Mouse (Mus musculus) forebrain, embryonic 11.5 days (tissue): Measurements from ENCODE around the gene Baz2b. TPM values are rescaled to one million over a fixed set of nuclear protein-coding genes. Genes with fewer than 3 reads are reported as not detected.

Experiments used
- ATAC-seq: fragments of 200-750 bp; cut with Nextera tagmentation; replicated peaks from 2 replicates; pipeline ENCODE4 v1.8.0; 2017; ENCODE audit warnings: moderate TSS enrichment; ENCODE audit not compliant: low FRiP score
- DNase-seq: peaks from one replicate; pipeline ENCODE4 v3.0.0-alpha.2; 2017; ENCODE audit warnings: low spot score
- H3K27ac ChIP-seq: fragments of 300-500 bp; sonication (generic); 2 replicates; pipeline ENCODE4 v1.5.1; 2014; ENCODE audit warnings: low read depth, low read length
- H3K27me3 ChIP-seq: fragments of 300-500 bp; sonication (generic); 2 replicates; pipeline ENCODE4 v1.6.1; 2014; ENCODE audit warnings: mild to moderate bottlenecking, low read length, mixed read lengths; ENCODE audit not compliant: control insufficient read depth, insufficient read depth
- H3K36me3 ChIP-seq: fragments of 300-500 bp; sonication (generic); 2 replicates; pipeline ENCODE4 v1.6.1; 2014; ENCODE audit warnings: mild to moderate bottlenecking, low read length, moderate library complexity, mixed read lengths; ENCODE audit not compliant: control insufficient read depth, insufficient read depth
- H3K4me1 ChIP-seq: fragments of 300-500 bp; sonication (generic); replicated peaks from 2 replicates; pipeline ENCODE4 v1.6.1; 2014; ENCODE audit warnings: low read length, mixed read lengths; ENCODE audit not compliant: control insufficient read depth, insufficient read depth
- H3K4me2 ChIP-seq: fragments of 300-500 bp; sonication (generic); 2 replicates; pipeline ENCODE4 v1.6.1; 2014; ENCODE audit warnings: low read depth, mild to moderate bottlenecking, low read length, moderate library complexity, mixed read lengths; ENCODE audit not compliant: severe bottlenecking
- H3K4me3 ChIP-seq: fragments of 300-500 bp; sonication (generic); 2 replicates; pipeline ENCODE4 v1.5.1; 2014; ENCODE audit warnings: low read depth, low read length
- H3K9ac ChIP-seq: fragments of 300-500 bp; sonication (generic); 2 replicates; pipeline ENCODE4 v1.6.1; 2014; ENCODE audit warnings: low read length
- H3K9me3 ChIP-seq: fragments of 300-500 bp; sonication (generic); 2 replicates; pipeline ENCODE4 v1.6.1; 2016; ENCODE audit warnings: low read length, mixed read lengths; ENCODE audit not compliant: control insufficient read depth
- WGBS: fragments of 180-500 bp; shearing (Covaris S2); extraction: QIAGEN DNeasy Blood & Tissue Kit; methylation state at CpG from one replicate; pipeline ENCODE4 v1.1.7; 2014; 5-methylcytosine and 5-hydroxymethylcytosine counted together
- polyA plus RNA-seq: library from polyadenylated mRNA; unstranded; fragments of >200 nt; fragmentation: Nextera tagmentation; extraction: Ambion mirVana; gene quantifications from 2 replicates; pipeline ENCODE4 v1.2.1, GENCODE M21; 2014

Gene Baz2b
- polyA plus RNA-seq, 1 experiment from 2014 or later: 84.0 TPM

- Histone ChIP-seq H3K27ac (no peak overlapping the region), H3K27me3 (no peaks in the 10 kb centered on the region), H3K4me3 (no peak overlapping the region), H3K4me1 (no peaks in the 10 kb centered on the region), H3K9me3 (no peaks in the 10 kb centered on the region), H3K4me2 (no peak overlapping the region), H3K9ac (no peak overlapping the region), H3K36me3 (no peaks in the 10 kb centered on the region)
- ATAC-seq: no peak
- WGBS: 92% methylated on average over 5 of the region's 5 CpGs
- no peak for DNase-seq
Measured at GRCm38 (mm10) chr2:59996911-59997310, 212.7 kb downstream of the Baz2b start.

- no peak overlapping the region for H3K4me2 ChIP-seq
- ATAC-seq (no peak), DNase-seq (no peak)
- H3K4me1 ChIP-seq: no peaks in the 10 kb centered on the region; the same call in 1 of the 2 replicates
- H3K27me3 ChIP-seq: no peaks in the 10 kb centered on the region
- H3K4me3 ChIP-seq: no peak overlapping the region
- H3K9me3 ChIP-seq: no peaks in the 10 kb centered on the region
- H3K36me3 ChIP-seq: no peaks in the 10 kb centered on the region
- no peak overlapping the region for H3K9ac ChIP-seq
- no peak overlapping the region for H3K27ac ChIP-seq
- WGBS: 88% methylated on average over 3 of the region's 3 CpGs
Measured at GRCm38 (mm10) chr2:59993190-59993535, 216.5 kb downstream of the Baz2b start.

GRCm38 (mm10) chr2:59992488-59993189, 217.0 kb downstream of the Baz2b start:
- no peak overlapping the region for H3K27ac ChIP-seq
- no peaks in the 10 kb centered on the region for H3K36me3 ChIP-seq
- no peaks in the 10 kb centered on the region for H3K9me3 ChIP-seq
- 72% methylated on average over 10 of the region's 10 CpGs for WGBS
- DNase-seq (no peak), ATAC-seq (no peak)
- H3K27me3 ChIP-seq: no peaks in the 10 kb centered on the region
- no peaks in the 10 kb centered on the region; the same call in 1 of the 2 replicates for H3K4me1 ChIP-seq
- H3K4me2 ChIP-seq: no peak overlapping the region
- no peak overlapping the region for H3K4me3 ChIP-seq
- H3K9ac ChIP-seq: no peak overlapping the region

- Histone ChIP-seq H3K27ac (no peak overlapping the region), H3K9ac (no peak overlapping the region), H3K9me3 (no peaks in the 10 kb centered on the region), H3K4me3 (no peak overlapping the region), H3K27me3 (no peaks in the 10 kb centered on the region), H3K4me2 (no peak overlapping the region), H3K36me3 (no peaks in the 10 kb centered on the region), H3K4me1 (no peaks in the 10 kb centered on the region; the same call in 1 of the 2 replicates)
- DNase-seq (no peak), ATAC-seq (no peak)
Measured at GRCm38 (mm10) chr2:59991775-59992174, 217.9 kb downstream of the Baz2b start.

- no peak overlapping the region for H3K4me3 ChIP-seq
- H3K36me3 ChIP-seq: no peaks in the 10 kb centered on the region
- no peak overlapping the region for H3K27ac ChIP-seq
- H3K4me1 ChIP-seq: no peaks in the 10 kb centered on the region; the same call in 1 of the 2 replicates
- no peak for ATAC-seq
- no peak for DNase-seq
- no peak overlapping the region for H3K9ac ChIP-seq
- H3K9me3 ChIP-seq: no peaks in the 10 kb centered on the region
- no peaks in the 10 kb centered on the region for H3K27me3 ChIP-seq
- H3K4me2 ChIP-seq: no peak overlapping the region
- WGBS: 72% methylated on average over 6 of the region's 6 CpGs
Measured at GRCm38 (mm10) chr2:59987521-59987920, 222.1 kb downstream of the Baz2b start.

- Histone ChIP-seq H3K36me3 (no peaks in the 10 kb centered on the region), H3K4me3 (no peak overlapping the region), H3K27me3 (no peaks in the 10 kb centered on the region), H3K27ac (no peak overlapping the region), H3K9ac (no peak overlapping the region), H3K9me3 (no peaks in the 10 kb centered on the region), H3K4me2 (no peak overlapping the region), H3K4me1 (no peaks in the 10 kb centered on the region)
- no peak for ATAC-seq
- WGBS: 83% methylated on average over 6 of the region's 6 CpGs
- DNase-seq: no peak
Measured at GRCm38 (mm10) chr2:59979488-59980220, 230.0 kb downstream of the Baz2b start.

GRCm38 (mm10) chr2:59976680-59977079, 233.0 kb downstream of the Baz2b start:
- Histone ChIP-seq H3K9ac (no peak overlapping the region), H3K36me3 (no peaks in the 10 kb centered on the region), H3K9me3 (no peaks in the 10 kb centered on the region), H3K4me1 (no peaks in the 10 kb centered on the region), H3K4me3 (no peak overlapping the region), H3K27ac (no peak overlapping the region), H3K4me2 (no peak overlapping the region), H3K27me3 (no peaks in the 10 kb centered on the region)
- 92% methylated on average over 5 of the region's 5 CpGs for WGBS
- DNase-seq (no peak), ATAC-seq (no peak)

- Histone ChIP-seq H3K9ac (no peak overlapping the region), H3K4me3 (no peak overlapping the region), H3K4me1 (no peaks in the 10 kb centered on the region), H3K36me3 (no peaks in the 10 kb centered on the region), H3K9me3 (no peaks in the 10 kb centered on the region), H3K27me3 (no peaks in the 10 kb centered on the region), H3K27ac (no peak overlapping the region), H3K4me2 (no peak overlapping the region)
- WGBS: 92% methylated on average over 6 of the region's 6 CpGs
- no peak for ATAC-seq
- DNase-seq: no peak
Measured at GRCm38 (mm10) chr2:59975772-59976171, 233.9 kb downstream of the Baz2b start.

GRCm38 (mm10) chr2:59973962-59974361, 235.7 kb downstream of the Baz2b start:
- Histone ChIP-seq H3K9ac (no peak overlapping the region), H3K4me1 (no peaks in the 10 kb centered on the region), H3K27ac (no peak overlapping the region), H3K4me2 (no peak overlapping the region), H3K27me3 (no peaks in the 10 kb centered on the region), H3K4me3 (no peak overlapping the region), H3K36me3 (no peaks in the 10 kb centered on the region), H3K9me3 (no peaks in the 10 kb centered on the region)
- ATAC-seq (no peak), DNase-seq (no peak)
- 96% methylated on average over 5 of the region's 5 CpGs for WGBS
